Mouse (Mus musculus) cerebellum, adult 2 months (tissue): Measurements from ENCODE around the gene Rtp2.

Experiments
- CTCF ChIP-seq: fragments of 200-500 bp; IDR thresholded peaks from 2 replicates; pipeline ENCODE4 v1.5.1; 2011; ENCODE audit warnings: low read depth, mild to moderate bottlenecking, control low read depth, low read length, moderate library complexity, borderline replicate concordance; ENCODE audit not compliant: insufficient read depth
- POLR2A ChIP-seq: fragments of 200-500 bp; IDR thresholded peaks from 2 replicates; pipeline ENCODE4 v1.6.1; 2011; ENCODE audit warnings: low read length, control low read depth, borderline replicate concordance; ENCODE audit not compliant: insufficient read depth

- TF ChIP-seq CTCF (no peak), POLR2A (no peak)
Measured at GRCm38 (mm10) chr16:23922906-23923305, 9.3 kb downstream of the Rtp2 start.
